Mouse (Mus musculus) embryonic facial prominence, embryonic 11.5 days (tissue): ENCODE data around the gene Casp3. TPM values are rescaled to one million over a fixed set of nuclear protein-coding genes. Genes with fewer than 3 reads are reported as not detected.
A peak's percentile ranks its signal among the peaks of the same experiment; 100 is the strongest.

ENCODE experiments used
- ATAC-seq: fragments of 200-750 bp; cut with Nextera tagmentation; replicated peaks from 2 replicates; pipeline ENCODE4 v1.8.0; 2017; ENCODE audit warnings: low read depth; ENCODE audit not compliant: insufficient number of reproducible peaks, low FRiP score, low TSS enrichment
- DNase-seq: peaks from one replicate; pipeline ENCODE4 v3.0.0-alpha.2; 2015; ENCODE audit warnings: low spot score
- H3K27ac ChIP-seq: fragments of 300-500 bp; sonication (generic); replicated peaks from 2 replicates; pipeline ENCODE4 v1.5.1; 2014; ENCODE audit warnings: mild to moderate bottlenecking, low read depth, low read length, control low read depth
- H3K27me3 ChIP-seq: fragments of 300-500 bp; sonication (generic); 2 replicates; pipeline ENCODE4 v1.6.1; 2014; ENCODE audit warnings: mild to moderate bottlenecking, low read length, moderate library complexity, mixed read lengths; ENCODE audit not compliant: control insufficient read depth, insufficient read depth
- H3K36me3 ChIP-seq: fragments of 300-500 bp; sonication (generic); replicated peaks from 2 replicates; pipeline ENCODE4 v1.6.1; 2014; ENCODE audit warnings: low read depth, mild to moderate bottlenecking, low read length, moderate library complexity, mixed read lengths; ENCODE audit not compliant: control insufficient read depth, insufficient read depth
- H3K4me1 ChIP-seq: fragments of 300-500 bp; sonication (generic); 2 replicates; pipeline ENCODE4 v1.6.1; 2014; ENCODE audit warnings: low read length, mixed read lengths; ENCODE audit not compliant: control insufficient read depth, insufficient read depth
- H3K4me2 ChIP-seq: fragments of 300-500 bp; sonication (generic); 2 replicates; pipeline ENCODE4 v1.6.1; 2014; ENCODE audit warnings: low read depth, mild to moderate bottlenecking, control low read depth, low read length, moderate library complexity
- H3K4me3 ChIP-seq: fragments of 300-500 bp; sonication (generic); 2 replicates; pipeline ENCODE4 v1.5.1; 2014; ENCODE audit warnings: low read depth, low read length, control low read depth
- H3K9ac ChIP-seq: fragments of 300-500 bp; sonication (generic); replicated peaks from 2 replicates; pipeline ENCODE4 v1.6.1; 2014; ENCODE audit warnings: mild to moderate bottlenecking, control low read depth, low read length
- H3K9me3 ChIP-seq: fragments of 300-500 bp; sonication (generic); replicated peaks from 2 replicates; pipeline ENCODE4 v1.6.1; 2016; ENCODE audit warnings: mild to moderate bottlenecking, low read length, inconsistent platforms, mixed read lengths; ENCODE audit not compliant: control insufficient read depth
- WGBS: fragments of 180-500 bp; shearing (Covaris S2); extraction: QIAGEN DNeasy Blood & Tissue Kit; methylation state at CpG from one replicate; pipeline ENCODE4 v1.1.7; 2014; 5-methylcytosine and 5-hydroxymethylcytosine counted together
- polyA plus RNA-seq: library from polyadenylated mRNA; unstranded; fragments of >200 nt; fragmentation: Nextera tagmentation; extraction: Ambion mirVana; gene quantifications from 2 replicates; pipeline ENCODE4 v1.2.1, GENCODE M21; 2014

Casp3 gene
- polyA plus RNA-seq = 164 and 170 TPM in 2 replicates

- H3K27me3 ChIP-seq = no peaks in the 10 kb centered on the region
- no peaks in the 10 kb centered on the region for H3K4me1 ChIP-seq
- H3K9ac ChIP-seq = peak within 1 kb of the TSS; percentile 92
- no peaks in the 10 kb centered on the region for H3K36me3 ChIP-seq
- peak within 1 kb of the TSS; percentile 85 for H3K4me3 ChIP-seq
- under 1% methylated on average over 54 of the region's 54 CpGs for WGBS
- H3K4me2 ChIP-seq = peak within 1 kb of the TSS; percentile 88
- H3K9me3 ChIP-seq = no peaks in the 10 kb centered on the region
- peak within 1 kb of the TSS; percentile 90 for H3K27ac ChIP-seq
- DNase-seq = peak; percentile 98
- ATAC-seq = peak; percentile 95
Measured at GRCm38 (mm10) chr8:46616879-46617689, at the start of gene Casp3, which contains the start of gene Primpol. Gene Casp3 (plus strand): TSS chr8:46617291. Gene Primpol (minus strand): TSS chr8:46617212.

DNA sequence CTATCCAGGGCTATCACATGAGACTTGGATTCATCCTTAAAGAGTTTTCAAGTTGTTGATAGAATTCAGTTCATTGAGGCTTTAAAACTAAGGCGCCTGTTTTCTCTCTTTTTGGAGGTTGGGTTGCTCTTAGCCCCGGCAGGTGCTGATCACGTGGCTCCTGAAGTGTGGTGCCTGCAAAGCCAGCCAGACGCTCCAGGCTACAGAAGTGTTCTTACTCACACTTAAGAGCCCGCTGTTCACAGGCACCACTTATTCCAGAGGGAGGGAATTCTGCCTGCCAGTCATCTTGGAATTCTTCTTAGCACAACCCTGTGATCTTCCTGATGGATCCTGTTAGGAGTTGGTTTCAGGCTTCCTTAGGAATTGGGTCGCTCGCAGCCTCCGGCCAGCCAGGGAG is 49.1 kb upstream of the Casp3 start:
- DNase-seq (no peak), ATAC-seq (no peak)
- Histone ChIP-seq H3K36me3 (no peaks in the 10 kb centered on the region; the same call in 1 of the 2 replicates), H3K27ac (no peak overlapping the region), H3K4me1 (no peaks in the 10 kb centered on the region), H3K4me2 (no peak overlapping the region), H3K9me3 (no peaks in the 10 kb centered on the region), H3K4me3 (no peak overlapping the region), H3K27me3 (no peaks in the 10 kb centered on the region), H3K9ac (no peak overlapping the region)
- WGBS = 85% methylated on average over 8 of the region's 8 CpGs

GRCm38 (mm10) chr8:46568942-46569341 is 48.1 kb upstream of the Casp3 start:
- no peaks in the 10 kb centered on the region for H3K27me3 ChIP-seq
- peak; percentile 32 for DNase-seq
- H3K9me3 ChIP-seq = no peaks in the 10 kb centered on the region
- no peak overlapping the region for H3K4me2 ChIP-seq
- no peaks in the 10 kb centered on the region for H3K4me1 ChIP-seq
- H3K4me3 ChIP-seq = no peak overlapping the region
- H3K27ac ChIP-seq = no peak overlapping the region
- no peaks in the 10 kb centered on the region; the same call in 1 of the 2 replicates for H3K36me3 ChIP-seq
- no peak for ATAC-seq
- no peak overlapping the region for H3K9ac ChIP-seq
- 79% methylated on average over 2 of the region's 2 CpGs for WGBS

DNA sequence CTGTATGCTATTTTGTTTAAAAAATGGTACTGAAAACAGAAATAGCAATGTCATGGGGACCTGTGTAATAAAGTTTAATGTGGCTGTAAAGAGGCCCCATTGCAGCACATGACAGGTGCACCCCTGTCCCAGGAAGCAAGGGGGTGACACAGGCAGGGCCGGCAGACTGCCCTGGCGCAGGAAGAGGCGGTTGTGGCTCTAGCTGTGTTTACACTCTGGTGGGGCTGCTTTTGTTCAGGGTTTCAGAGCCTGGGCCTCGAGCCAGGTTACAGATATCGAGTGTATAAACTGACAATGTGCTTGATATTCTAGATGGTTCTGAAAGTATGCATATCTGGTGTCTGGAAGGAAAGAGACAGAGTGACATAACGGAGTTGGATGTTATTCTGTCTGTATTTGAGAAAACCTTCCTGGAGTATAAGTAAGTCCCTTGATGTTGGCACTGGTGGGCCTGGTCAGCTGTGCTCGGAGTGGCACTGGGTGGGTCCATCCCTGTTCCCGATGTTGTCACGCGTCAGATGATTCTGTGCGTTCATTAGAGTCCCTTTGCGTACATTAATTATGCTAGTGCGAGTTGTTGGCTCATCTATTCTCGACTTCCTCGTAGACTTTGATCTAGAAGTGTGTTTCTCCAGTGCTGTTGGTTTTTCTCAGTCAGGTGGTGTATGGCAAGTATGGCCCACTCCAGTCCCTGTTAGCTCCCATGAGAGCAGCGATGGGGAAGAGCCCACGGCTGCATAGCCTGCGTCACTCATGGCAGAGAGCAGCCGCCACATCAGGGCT is 47.2 kb upstream of the Casp3 start:
- H3K4me1 ChIP-seq = no peaks in the 10 kb centered on the region
- H3K9ac ChIP-seq = no peak overlapping the region
- WGBS = 93% methylated on average over 19 of the region's 19 CpGs
- no peak overlapping the region for H3K27ac ChIP-seq
- H3K4me3 ChIP-seq = no peak overlapping the region
- no peaks in the 10 kb centered on the region; the same call in 1 of the 2 replicates for H3K36me3 ChIP-seq
- ATAC-seq (no peak; the same call in 1 of the 2 replicates), DNase-seq (no peak)
- no peaks in the 10 kb centered on the region for H3K27me3 ChIP-seq
- H3K4me2 ChIP-seq = no peak overlapping the region
- no peaks in the 10 kb centered on the region for H3K9me3 ChIP-seq

- no peak overlapping the region for H3K9ac ChIP-seq
- H3K4me1 ChIP-seq = no peaks in the 10 kb centered on the region
- ATAC-seq (no peak), DNase-seq (no peak)
- no peak overlapping the region for H3K27ac ChIP-seq
- H3K36me3 ChIP-seq = no peaks in the 10 kb centered on the region; the same call in 1 of the 2 replicates
- WGBS = 94% methylated on average over 9 of the region's 14 CpGs
- no peak overlapping the region for H3K4me2 ChIP-seq
- H3K9me3 ChIP-seq = no peaks in the 10 kb centered on the region
- H3K27me3 ChIP-seq = no peaks in the 10 kb centered on the region
- no peak overlapping the region for H3K4me3 ChIP-seq
Measured at GRCm38 (mm10) chr8:46570673-46571072, 46.4 kb upstream of the Casp3 start.

GRCm38 (mm10) chr8:46573446-46573845 is 43.6 kb upstream of the Casp3 start:
- Histone ChIP-seq H3K27ac (no peak overlapping the region), H3K36me3 (no peaks in the 10 kb centered on the region; the same call in 1 of the 2 replicates), H3K27me3 (no peaks in the 10 kb centered on the region), H3K9me3 (no peaks in the 10 kb centered on the region), H3K4me3 (no peak overlapping the region), H3K4me2 (no peak overlapping the region), H3K4me1 (no peaks in the 10 kb centered on the region), H3K9ac (no peak overlapping the region)
- no peak for ATAC-seq
- DNase-seq = no peak
- 92% methylated on average over 2 of the region's 2 CpGs for WGBS

DNA sequence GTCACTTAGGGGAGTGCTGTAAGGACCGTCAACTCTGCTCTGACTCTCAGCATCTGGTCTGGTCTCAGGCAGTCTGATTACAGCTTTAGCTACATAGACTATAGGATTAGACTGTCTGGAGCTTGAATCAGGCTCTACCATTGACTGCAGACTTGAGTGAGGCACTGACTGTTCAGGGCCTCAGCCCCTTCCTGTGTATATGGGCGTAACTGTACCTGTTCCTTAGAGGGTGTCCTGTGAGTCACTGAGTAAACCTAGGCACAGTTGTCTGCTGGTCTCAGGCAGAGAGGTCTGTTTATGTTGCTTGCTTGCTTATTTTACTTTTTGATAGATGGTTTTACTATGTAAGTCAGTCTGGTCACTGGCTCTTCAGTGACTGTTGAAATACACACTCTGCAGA is 43.1 kb upstream of the Casp3 start:
- H3K4me1 ChIP-seq = no peaks in the 10 kb centered on the region
- no peak overlapping the region for H3K4me2 ChIP-seq
- no peak overlapping the region for H3K4me3 ChIP-seq
- no peak overlapping the region for H3K27ac ChIP-seq
- DNase-seq (no peak), ATAC-seq (no peak)
- no peaks in the 10 kb centered on the region for H3K9me3 ChIP-seq
- H3K27me3 ChIP-seq = no peaks in the 10 kb centered on the region
- H3K36me3 ChIP-seq = no peaks in the 10 kb centered on the region
- 80% methylated on average over 2 of the region's 2 CpGs for WGBS
- no peak overlapping the region for H3K9ac ChIP-seq

DNA sequence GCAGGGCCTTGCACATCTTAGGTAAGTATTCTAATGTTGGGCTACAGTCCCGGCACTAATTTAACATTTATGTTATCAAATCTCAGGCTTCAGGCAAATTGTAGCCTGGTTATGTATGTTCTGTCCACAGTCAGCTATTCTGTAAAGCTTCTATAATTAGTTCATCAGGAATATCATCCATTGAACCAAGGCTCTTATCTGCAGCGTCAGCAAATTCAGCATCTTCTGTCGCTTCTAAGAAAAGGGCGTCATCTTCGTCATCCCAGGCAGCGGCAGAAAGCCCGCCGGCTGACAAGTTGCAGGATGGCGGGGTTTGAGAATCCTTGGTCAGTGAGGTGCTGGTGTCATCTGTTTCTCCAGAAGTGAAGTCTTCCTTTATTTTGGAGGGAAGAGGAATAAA is 38.3 kb upstream of the Casp3 start:
- Histone ChIP-seq H3K9ac (no peak overlapping the region), H3K36me3 (no peaks in the 10 kb centered on the region), H3K4me3 (no peak overlapping the region), H3K27ac (no peak overlapping the region), H3K9me3 (no peaks in the 10 kb centered on the region), H3K4me2 (no peak overlapping the region), H3K27me3 (no peaks in the 10 kb centered on the region), H3K4me1 (no peaks in the 10 kb centered on the region)
- WGBS = 95% methylated on average over 9 of the region's 9 CpGs
- ATAC-seq (no peak), DNase-seq (no peak)
